Mouse (Mus musculus) forebrain, postnatal 0 days (tissue): Measurements from ENCODE around the gene Prpsap1. TPM values are rescaled to one million over a fixed set of nuclear protein-coding genes. Genes with fewer than 3 reads are reported as not detected.

Experiments
- ATAC-seq: fragments of 200-750 bp; cut with Nextera tagmentation; 2 replicates; pipeline ENCODE4 v1.8.0; 2017; ENCODE audit warnings: mild to moderate bottlenecking, moderate library complexity
- DNase-seq: peaks from one replicate; pipeline ENCODE4 v3.0.0-alpha.2; 2015
- H3K27ac ChIP-seq: fragments of 300-500 bp; sonication (generic); 2 replicates; pipeline ENCODE4 v1.5.1; 2014; ENCODE audit warnings: low read depth, mild to moderate bottlenecking, antibody characterized with exemption, low read length, moderate library complexity, mixed read lengths
- H3K27me3 ChIP-seq: fragments of 300-500 bp; sonication (generic); 2 replicates; pipeline ENCODE4 v1.6.1; 2014; ENCODE audit warnings: mild to moderate bottlenecking, low read length, mixed read lengths; ENCODE audit not compliant: insufficient read depth
- H3K36me3 ChIP-seq: fragments of 300-500 bp; sonication (generic); 2 replicates; pipeline ENCODE4 v1.6.1; 2014; ENCODE audit warnings: mild to moderate bottlenecking, moderate library complexity; ENCODE audit not compliant: insufficient read depth
- H3K4me1 ChIP-seq: fragments of 300-500 bp; sonication (generic); 2 replicates; pipeline ENCODE4 v1.6.1; 2014; ENCODE audit warnings: antibody characterized with exemption; ENCODE audit not compliant: insufficient read depth
- H3K4me2 ChIP-seq: fragments of 300-500 bp; sonication (generic); 2 replicates; pipeline ENCODE4 v1.6.1; 2014; ENCODE audit warnings: low read depth, mild to moderate bottlenecking, moderate library complexity
- H3K4me3 ChIP-seq: fragments of 300-500 bp; sonication (generic); 2 replicates; pipeline ENCODE4 v1.5.1; 2014; ENCODE audit warnings: low read depth, low read length, mixed read lengths
- H3K9ac ChIP-seq: fragments of 300-500 bp; sonication (generic); 2 replicates; pipeline ENCODE4 v1.6.1; 2014; ENCODE audit warnings: mild to moderate bottlenecking
- H3K9me3 ChIP-seq: fragments of 300-500 bp; sonication (generic); 2 replicates; pipeline ENCODE4 v1.6.1; 2016; ENCODE audit warnings: low read length
- CTCF ChIP-seq: sonication (generic); IDR thresholded peaks from 2 replicates; pipeline ENCODE4 v1.5.1; 2016; ENCODE audit warnings: antibody characterized with exemption, control low read depth, low read depth
- WGBS: fragments of 180-500 bp; shearing (Covaris S2); extraction: QIAGEN DNeasy Blood & Tissue Kit; methylation state at CpG from one replicate; pipeline ENCODE4 v1.1.7; 2014; 5-methylcytosine and 5-hydroxymethylcytosine counted together
- polyA plus RNA-seq: library from polyadenylated mRNA; unstranded; fragments of >200 nt; fragmentation: Nextera tagmentation; extraction: Ambion mirVana; gene quantifications from 2 replicates; pipeline ENCODE4 v1.2.1, GENCODE M21; 2015
- total RNA-seq: library from RNA; depleted of rRNA; stranded (reverse); fragments of >200 nt; gene quantifications from 2 replicates; pipeline ENCODE4 v1.2.3, GENCODE M21; 2014; rRNA removed

Gene Prpsap1
- total and polyA plus RNA-seq, 2 experiments from 2014 or later = 96.0 to 158 TPM

DNA sequence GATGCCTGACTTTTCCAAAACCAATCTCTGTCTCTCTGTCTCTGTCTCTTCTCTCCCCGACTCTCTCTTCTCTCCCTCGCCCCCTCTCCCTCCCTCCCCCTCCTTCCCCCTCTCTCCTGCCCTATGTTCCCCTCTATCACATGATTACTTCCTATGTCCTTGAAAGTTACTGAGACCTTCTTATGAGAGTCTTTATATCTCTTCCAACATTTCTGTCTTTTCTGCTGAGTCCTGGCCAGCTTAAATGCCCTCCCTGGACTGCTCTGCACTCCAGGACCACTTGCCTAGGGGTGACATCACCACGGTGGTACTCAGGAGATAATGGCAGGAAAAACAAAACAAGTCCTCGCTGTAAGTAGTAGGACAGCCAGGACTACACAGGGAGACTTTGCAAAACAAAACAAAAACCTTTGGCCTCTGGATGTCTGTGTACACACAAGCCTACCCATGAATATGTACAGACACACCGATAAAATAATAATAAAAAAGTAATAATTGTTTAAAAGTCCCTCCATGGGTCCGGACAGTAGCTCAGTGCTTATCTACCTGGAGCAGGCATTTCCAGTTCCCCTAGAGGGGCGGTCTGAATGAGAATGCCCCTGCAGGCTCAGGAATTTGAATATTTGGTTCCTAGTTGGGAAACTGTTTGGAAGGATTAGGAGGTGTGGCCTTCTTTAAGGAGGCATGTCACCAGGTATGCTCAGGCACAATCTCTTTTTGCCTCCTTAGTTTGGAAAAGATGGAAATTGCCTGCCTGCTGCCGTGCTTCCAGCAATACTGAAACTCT is 69.2 kb downstream of the Prpsap1 start:
- H3K4me2 ChIP-seq = no peak overlapping the region
- no peak for ATAC-seq
- H3K36me3 ChIP-seq = no peaks in the 10 kb centered on the region
- no peak overlapping the region for H3K9ac ChIP-seq
- no peak for DNase-seq
- H3K27me3 ChIP-seq = no peaks in the 10 kb centered on the region
- H3K27ac ChIP-seq = no peak overlapping the region
- H3K4me3 ChIP-seq = no peak overlapping the region
- TF ChIP-seq CTCF = no peak
- 54% methylated on average over 8 of the region's 8 CpGs for WGBS
- H3K9me3 ChIP-seq = no peaks in the 10 kb centered on the region
- no peaks in the 10 kb centered on the region for H3K4me1 ChIP-seq

DNA sequence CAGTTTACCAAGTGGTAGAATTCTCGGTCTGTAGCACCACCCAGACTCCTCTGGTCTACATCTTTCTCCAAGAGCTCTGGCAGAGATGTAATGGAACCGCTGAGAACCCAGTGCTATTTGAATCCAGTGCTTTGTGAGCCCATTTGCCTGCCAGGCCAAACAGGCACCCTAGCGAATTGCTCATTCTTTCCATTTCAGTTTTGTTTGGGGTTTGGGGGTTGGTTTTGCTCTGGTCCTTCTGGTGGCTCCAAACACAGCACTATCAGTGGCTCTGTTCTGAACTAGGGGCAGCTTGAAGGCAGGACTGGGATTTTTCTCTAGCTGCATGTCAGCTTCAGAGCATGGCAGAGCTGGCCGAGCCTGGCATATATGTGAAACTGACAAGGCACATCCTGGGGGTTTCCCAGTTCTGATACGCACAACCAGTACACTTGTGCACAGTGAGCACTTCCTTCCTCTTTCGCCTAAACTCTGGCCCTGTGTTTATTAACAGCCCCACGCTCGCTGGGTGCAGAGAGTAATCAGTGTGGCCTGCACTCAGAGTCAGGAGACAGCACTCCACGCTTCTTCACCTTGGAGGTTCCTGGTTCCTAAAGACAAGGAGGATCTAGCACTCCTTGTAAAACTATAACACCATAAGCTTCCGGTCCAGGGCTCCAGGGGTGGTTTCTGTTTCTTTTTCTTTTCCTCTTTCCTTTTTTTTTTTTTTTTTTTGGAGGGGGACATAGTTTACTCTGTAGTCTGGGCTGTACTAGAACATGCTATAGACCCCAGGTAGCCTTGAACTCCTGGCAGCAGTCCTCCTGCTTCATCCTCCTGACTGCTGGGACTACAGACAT is 70.0 kb downstream of the Prpsap1 start:
- H3K36me3 ChIP-seq = no peaks in the 10 kb centered on the region
- WGBS = 83% methylated on average over 10 of the region's 10 CpGs
- H3K4me2 ChIP-seq = no peak overlapping the region
- TF ChIP-seq CTCF = no peak
- no peaks in the 10 kb centered on the region for H3K27me3 ChIP-seq
- no peak overlapping the region for H3K4me3 ChIP-seq
- H3K9ac ChIP-seq = no peak overlapping the region
- no peaks in the 10 kb centered on the region for H3K4me1 ChIP-seq
- H3K27ac ChIP-seq = no peak overlapping the region
- no peaks in the 10 kb centered on the region for H3K9me3 ChIP-seq
- ATAC-seq (no peak), DNase-seq (no peak)

DNA sequence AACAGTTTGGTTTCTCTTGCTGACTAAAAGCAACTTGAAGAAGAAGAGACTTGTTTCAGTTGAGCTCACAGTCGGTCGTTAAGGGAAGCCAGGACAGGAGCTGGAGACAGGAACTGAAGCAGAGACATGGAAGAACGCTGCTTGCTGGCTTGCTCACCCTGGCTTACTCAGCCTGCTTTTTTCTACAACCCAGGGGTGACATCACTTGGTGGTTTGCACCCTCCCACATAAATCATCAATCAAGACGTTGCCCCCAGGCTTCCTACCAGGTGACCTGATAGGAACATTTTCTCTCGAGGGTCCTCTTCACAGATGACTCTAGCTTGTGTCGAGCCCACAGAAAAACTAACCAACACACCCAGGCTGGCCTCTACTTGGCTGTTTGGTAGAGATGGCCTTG is 70.8 kb downstream of the Prpsap1 start:
- TF ChIP-seq CTCF = no peak
- Histone ChIP-seq H3K36me3 (no peaks in the 10 kb centered on the region), H3K4me1 (no peaks in the 10 kb centered on the region), H3K4me2 (no peak overlapping the region), H3K27ac (no peak overlapping the region), H3K27me3 (no peaks in the 10 kb centered on the region), H3K9me3 (no peaks in the 10 kb centered on the region), H3K9ac (no peak overlapping the region), H3K4me3 (no peak overlapping the region)
- ATAC-seq = no peak
- 82% methylated on average over 6 of the region's 6 CpGs for WGBS
- no peak for DNase-seq

DNA sequence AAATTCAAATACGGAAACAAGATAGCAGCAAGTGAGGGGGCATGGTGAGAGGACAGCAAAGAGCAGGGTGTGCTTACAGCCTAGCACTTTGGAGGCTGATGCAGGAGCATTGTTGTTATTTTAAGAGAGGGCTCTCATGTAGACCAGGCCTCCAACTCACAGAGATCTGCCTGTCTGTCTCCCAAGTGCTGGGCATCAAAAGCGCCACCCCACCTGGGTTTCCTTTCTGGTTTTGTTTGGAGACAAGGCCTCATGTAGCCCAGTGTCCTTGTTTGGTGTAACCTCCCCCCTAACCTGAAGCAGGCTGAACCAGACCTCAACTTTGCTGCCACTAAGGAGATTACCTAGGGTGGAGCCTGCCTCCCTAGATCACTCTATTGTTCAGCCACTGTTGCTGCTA is 71.4 kb downstream of the Prpsap1 start:
- ATAC-seq (no peak), DNase-seq (no peak)
- Histone ChIP-seq H3K4me3 (no peak overlapping the region), H3K4me2 (no peak overlapping the region), H3K27ac (no peak overlapping the region), H3K4me1 (no peaks in the 10 kb centered on the region), H3K9me3 (no peaks in the 10 kb centered on the region), H3K27me3 (no peaks in the 10 kb centered on the region), H3K9ac (no peak overlapping the region), H3K36me3 (no peaks in the 10 kb centered on the region)
- no peak for TF ChIP-seq CTCF
- WGBS = 83% methylated on average over 2 of the region's 2 CpGs

DNA sequence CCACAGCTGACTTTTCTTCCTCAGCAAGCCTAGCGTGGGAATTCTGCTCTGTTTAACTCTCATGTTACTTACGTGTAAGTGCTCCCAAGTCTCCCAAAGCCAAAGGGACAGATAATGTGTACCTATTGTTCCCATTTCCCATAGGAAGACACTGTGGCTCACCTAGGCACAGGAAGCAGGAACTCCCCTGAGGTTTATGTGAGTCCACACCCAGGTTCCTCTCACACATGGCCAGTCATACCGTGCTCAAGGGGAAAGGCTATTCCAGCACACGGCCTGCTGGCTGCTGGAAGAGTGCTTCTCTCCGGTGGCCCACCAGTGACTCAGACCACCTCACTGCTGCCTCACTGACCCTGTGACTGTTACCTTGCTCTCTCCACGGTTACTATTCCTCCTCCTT is 72.9 kb downstream of the Prpsap1 start:
- Histone ChIP-seq H3K36me3 (no peaks in the 10 kb centered on the region), H3K4me3 (no peak overlapping the region), H3K4me1 (no peaks in the 10 kb centered on the region), H3K9ac (no peak overlapping the region), H3K27me3 (no peaks in the 10 kb centered on the region), H3K27ac (no peak overlapping the region), H3K9me3 (no peaks in the 10 kb centered on the region), H3K4me2 (no peak overlapping the region)
- 75% methylated on average over 6 of the region's 6 CpGs for WGBS
- ATAC-seq (no peak), DNase-seq (no peak)
- TF ChIP-seq CTCF = no peak

Other genes with a start within 250 kb of the Prpsap1 start
- gene Srp68, start 220.0 kb downstream of the Prpsap1 start, total RNA-seq = 18.5 and 24.5 TPM in 2 replicates
- gene Srp68, start 220.0 kb downstream of the Prpsap1 start, polyA plus RNA-seq = 42.4 and 51.3 TPM in 2 replicates
- gene Galr2, start 213.3 kb downstream of the Prpsap1 start, total RNA-seq = not detected in 2 replicates
- 0.20 and 0.36 TPM in 2 replicates for gene Galr2, start 213.3 kb downstream of the Prpsap1 start, polyA plus RNA-seq
- 91.9 and 103 TPM in 2 replicates for gene Exoc7, start 187.0 kb downstream of the Prpsap1 start, total RNA-seq
- 133 and 144 TPM in 2 replicates for gene Exoc7, start 187.0 kb downstream of the Prpsap1 start, polyA plus RNA-seq
- 24.8 and 37.6 TPM in 2 replicates for gene Foxj1, start 158.8 kb downstream of the Prpsap1 start, total RNA-seq
- gene Foxj1, start 158.8 kb downstream of the Prpsap1 start, polyA plus RNA-seq = 15.7 and 19.9 TPM in 2 replicates
- 92.7 and 105 TPM in 2 replicates for gene Rnf157, start 81.2 kb downstream of the Prpsap1 start, total RNA-seq
- gene Rnf157, start 81.2 kb downstream of the Prpsap1 start, polyA plus RNA-seq = 47.3 and 56.7 TPM in 2 replicates
- 88.0 and 127 TPM in 2 replicates for gene Ubald2, start 60.1 kb downstream of the Prpsap1 start, total RNA-seq
- gene Ubald2, start 60.1 kb downstream of the Prpsap1 start, polyA plus RNA-seq = 50.6 and 68.5 TPM in 2 replicates
- gene Qrich2, start 28.0 kb downstream of the Prpsap1 start, total RNA-seq = not detected in 2 replicates
- gene Qrich2, start 28.0 kb downstream of the Prpsap1 start, polyA plus RNA-seq = not detected in 2 replicates
- gene Sphk1, start 36.7 kb upstream of the Prpsap1 start, total RNA-seq = 12.7 and 13.8 TPM in 2 replicates
- 8.7 and 10.2 TPM in 2 replicates for gene Sphk1, start 36.7 kb upstream of the Prpsap1 start, polyA plus RNA-seq
- 81.3 and 94.1 TPM in 2 replicates for gene Ube2o, start 87.2 kb upstream of the Prpsap1 start, total RNA-seq
- gene Ube2o, start 87.2 kb upstream of the Prpsap1 start, polyA plus RNA-seq = 26.6 and 32.1 TPM in 2 replicates
- 0.31 and 0.62 TPM in 2 replicates for gene Aanat, start 92.2 kb upstream of the Prpsap1 start, total RNA-seq
- 0.88 and 0.89 TPM in 2 replicates for gene Aanat, start 92.2 kb upstream of the Prpsap1 start, polyA plus RNA-seq
- gene Rhbdf2, start 132.8 kb upstream of the Prpsap1 start, total RNA-seq = 1.6 and 1.9 TPM in 2 replicates
- gene Rhbdf2, start 132.8 kb upstream of the Prpsap1 start, polyA plus RNA-seq = 0.75 and 0.97 TPM in 2 replicates
- gene Prcd, start 159.3 kb upstream of the Prpsap1 start, total RNA-seq = 1.5 and 3.3 TPM in 2 replicates
- gene Prcd, start 159.3 kb upstream of the Prpsap1 start, polyA plus RNA-seq = 3.4 and 4.8 TPM in 2 replicates
- 20.7 and 22.7 TPM in 2 replicates for gene Cygb, start 160.1 kb upstream of the Prpsap1 start, total RNA-seq
- gene Cygb, start 160.1 kb upstream of the Prpsap1 start, polyA plus RNA-seq = 24.9 and 27.6 TPM in 2 replicates